Mouse (Mus musculus): Measurements from ENCODE around the gene Eri3. TPM values are rescaled to one million over a fixed set of nuclear protein-coding genes. Genes with fewer than 3 reads are reported as not detected.

The Eri3 gene
- polyA plus RNA-seq, 1 experiment: 67.4 TPM

DNA sequence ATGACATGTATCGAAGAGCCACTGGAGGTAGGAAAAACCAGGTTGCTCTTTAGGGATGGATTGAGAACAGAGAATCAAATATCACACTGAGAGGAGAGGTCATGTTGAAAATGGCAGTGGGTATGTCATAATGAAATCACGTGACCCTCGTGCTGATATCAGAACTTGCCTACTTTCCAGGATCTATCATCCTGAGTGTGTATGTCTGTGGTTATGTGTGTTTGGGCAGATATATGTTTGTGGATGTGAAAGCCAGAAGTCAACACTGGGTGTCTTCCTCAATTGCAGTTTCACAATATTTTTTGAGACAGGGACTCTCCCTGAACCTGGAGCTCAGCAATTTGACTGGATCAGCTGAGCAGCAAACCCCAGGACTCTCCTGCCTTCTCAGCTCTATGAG is 4.7 kb upstream of the Eri3 start:
- Histone ChIP-seq H3K79me3 (ENCODE audit: low read depth) (no peaks in the 10 kb centered on the region), H3K4me3 (ENCODE audit: insufficient read depth, poor library complexity, severe bottlenecking) (no peak overlapping the region), H3K27me3 (ENCODE audit: control insufficient read depth, insufficient read depth, insufficient read length) (peaks cover 22% of the 10 kb centered on the region), H3ac (ENCODE audit: control insufficient read depth, insufficient read length, low read depth) (no peak overlapping the region), H3K79me2 (ENCODE audit: control insufficient read depth, insufficient read depth) (peaks cover 3% of the 10 kb centered on the region), H3K36me3 (ENCODE audit: control insufficient read depth, insufficient read depth) (no peaks in the 10 kb centered on the region)
- TF ChIP-seq USF1 (IDR thresholded peaks at IDR 0.05; ENCODE audit: low read depth): no peak
- no peak for TF ChIP-seq CEBPB (IDR thresholded peaks at IDR 0.05; ENCODE audit: low read depth)
- no peak for TF ChIP-seq CTCF (IDR thresholded peaks at IDR 0.05; ENCODE audit: control insufficient read depth, insufficient read depth, insufficient read length)
- TF ChIP-seq MYOG (IDR thresholded peaks at IDR 0.05; ENCODE audit: control insufficient read depth, extremely low read depth, insufficient read length): no peak
- TF ChIP-seq MAX (IDR thresholded peaks at IDR 0.05): no peak
- no peak for TF ChIP-seq FOSL1 (IDR thresholded peaks at IDR 0.05; ENCODE audit: insufficient read depth, low read length, poor library complexity, severe bottlenecking)
- no peak for TF ChIP-seq MYOD1 (IDR thresholded peaks at IDR 0.05; ENCODE audit: control insufficient read depth, insufficient read length, low read depth)

DNA sequence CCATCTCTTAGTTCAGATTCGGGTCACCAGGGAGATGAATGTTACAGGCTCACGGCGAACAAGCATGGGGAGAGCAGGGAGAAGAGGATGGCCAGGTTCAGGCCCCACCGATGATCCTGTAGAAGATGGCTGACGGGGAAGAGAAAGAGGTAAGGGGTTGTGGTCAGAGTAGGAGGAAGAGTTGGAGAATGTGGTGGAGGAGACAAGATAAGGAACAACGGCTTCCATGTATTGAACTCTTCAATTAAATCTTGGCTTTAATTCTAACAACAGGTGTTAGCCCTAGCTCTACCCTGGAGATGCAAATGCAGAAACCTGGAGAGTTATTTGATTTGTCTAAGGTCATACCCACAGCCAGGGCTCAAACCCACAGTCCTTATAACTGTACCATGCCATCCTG is 3.5 kb upstream of the Eri3 start:
- peaks cover 15% of the 10 kb centered on the region for H3K79me2 ChIP-seq (ENCODE audit: control insufficient read depth, insufficient read depth)
- H3ac ChIP-seq (ENCODE audit: control insufficient read depth, insufficient read length, low read depth): no peak overlapping the region
- no peak overlapping the region for H3K4me3 ChIP-seq (ENCODE audit: insufficient read depth, poor library complexity, severe bottlenecking)
- H3K79me3 ChIP-seq (ENCODE audit: low read depth): peaks cover 11% of the 10 kb centered on the region
- H3K27me3 ChIP-seq (ENCODE audit: control insufficient read depth, insufficient read depth, insufficient read length): peaks cover 14% of the 10 kb centered on the region
- H3K36me3 ChIP-seq (ENCODE audit: control insufficient read depth, insufficient read depth): no peaks in the 10 kb centered on the region
- no peak for TF ChIP-seq MAX (IDR thresholded peaks at IDR 0.05)
- no peak for TF ChIP-seq MYOD1 (IDR thresholded peaks at IDR 0.05; ENCODE audit: control insufficient read depth, insufficient read length, low read depth)
- TF ChIP-seq MYOG (IDR thresholded peaks at IDR 0.05; ENCODE audit: control insufficient read depth, extremely low read depth, insufficient read length): no peak
- TF ChIP-seq CEBPB (IDR thresholded peaks at IDR 0.05; ENCODE audit: low read depth): no peak
- TF ChIP-seq CTCF (IDR thresholded peaks at IDR 0.05; ENCODE audit: control insufficient read depth, insufficient read depth, insufficient read length): no peak
- no peak for TF ChIP-seq FOSL1 (IDR thresholded peaks at IDR 0.05; ENCODE audit: insufficient read depth, low read length, poor library complexity, severe bottlenecking)
- TF ChIP-seq USF1 (IDR thresholded peaks at IDR 0.05; ENCODE audit: low read depth): no peak

DNA sequence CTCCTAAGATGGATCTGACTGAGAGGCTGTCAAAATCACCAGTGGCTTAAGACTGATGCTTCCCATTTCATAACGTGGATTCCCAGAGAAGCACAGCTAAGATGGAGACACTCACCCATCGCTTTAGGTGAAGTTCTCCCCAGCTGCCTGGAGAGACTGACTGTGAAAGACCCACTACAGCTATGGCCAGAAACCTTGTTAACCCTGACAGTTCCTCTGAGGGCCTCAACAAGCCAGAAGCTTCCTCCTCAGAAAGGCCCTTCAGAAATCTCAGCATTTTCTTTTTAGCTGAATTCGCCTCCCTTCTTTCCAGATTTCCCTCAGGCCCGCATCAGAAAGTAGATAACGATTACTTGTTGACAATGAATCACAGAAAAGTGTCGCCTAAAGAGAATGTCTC is 589 bp upstream of the Eri3 start:
- Histone ChIP-seq H3K79me2 (ENCODE audit: control insufficient read depth, insufficient read depth) (peaks cover 44% of the 10 kb centered on the region), H3K27me3 (ENCODE audit: control insufficient read depth, insufficient read depth, insufficient read length) (no peaks in the 10 kb centered on the region), H3ac (ENCODE audit: control insufficient read depth, insufficient read length, low read depth) (no peak overlapping the region), H3K79me3 (ENCODE audit: low read depth) (peaks cover 26% of the 10 kb centered on the region), H3K36me3 (ENCODE audit: control insufficient read depth, insufficient read depth) (peaks cover 5% of the 10 kb centered on the region), H3K4me3 (ENCODE audit: insufficient read depth, poor library complexity, severe bottlenecking) (no peak overlapping the region)
- TF ChIP-seq MYOD1 (IDR thresholded peaks at IDR 0.05; ENCODE audit: control insufficient read depth, insufficient read length, low read depth) (no peak), CEBPB (IDR thresholded peaks at IDR 0.05; ENCODE audit: low read depth) (no peak), MYOG (IDR thresholded peaks at IDR 0.05; ENCODE audit: control insufficient read depth, extremely low read depth, insufficient read length) (no peak), CTCF (IDR thresholded peaks at IDR 0.05; ENCODE audit: control insufficient read depth, insufficient read depth, insufficient read length) (no peak), MAX (IDR thresholded peaks at IDR 0.05) (no peak)

DNA sequence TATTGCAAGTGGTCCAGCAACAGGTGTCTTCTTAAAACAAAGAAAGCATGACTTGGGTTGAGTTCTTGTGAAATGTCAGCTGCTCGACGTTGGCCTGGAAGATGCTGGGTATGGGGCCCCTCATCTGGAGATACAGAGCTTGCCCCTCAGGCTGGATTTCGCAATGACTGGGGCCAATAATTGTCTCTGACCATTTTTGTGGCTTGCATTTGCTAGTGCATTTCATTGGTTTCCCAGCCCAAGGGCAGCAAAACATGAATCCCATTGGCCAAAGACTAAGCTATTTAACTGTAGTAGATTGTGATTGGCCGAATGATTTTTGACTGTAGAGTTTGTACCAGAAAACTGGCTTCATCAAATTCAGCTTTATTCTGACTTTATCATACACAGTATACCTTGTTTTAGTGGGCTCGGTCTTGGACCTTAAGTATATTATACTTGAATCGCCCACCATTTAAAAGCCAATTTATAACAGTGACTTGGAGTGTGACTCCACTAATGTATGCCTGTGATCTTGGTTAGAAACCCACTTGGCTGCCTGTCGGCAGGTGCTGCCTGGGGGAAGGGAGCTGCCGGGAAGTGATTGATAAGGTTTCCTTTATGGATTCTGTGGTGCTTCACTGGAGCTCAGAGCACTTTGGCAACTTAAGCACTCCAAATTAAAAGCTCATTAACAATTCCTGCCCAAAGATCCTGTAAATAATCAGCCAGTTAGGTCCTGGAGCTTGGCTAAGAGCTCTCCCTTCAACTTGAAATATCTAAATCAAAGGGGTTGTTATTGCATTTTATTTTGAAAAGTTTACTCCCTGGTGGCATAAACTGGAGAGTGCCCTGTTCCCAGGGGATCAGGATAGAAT is 1.2 kb downstream of the Eri3 start:
- H3K79me3 ChIP-seq (ENCODE audit: low read depth): peaks cover 38% of the 10 kb centered on the region
- H3K79me2 ChIP-seq (ENCODE audit: control insufficient read depth, insufficient read depth): peaks cover 62% of the 10 kb centered on the region
- no peak overlapping the region for H3ac ChIP-seq (ENCODE audit: control insufficient read depth, insufficient read length, low read depth)
- no peaks in the 10 kb centered on the region for H3K27me3 ChIP-seq (ENCODE audit: control insufficient read depth, insufficient read depth, insufficient read length)
- H3K36me3 ChIP-seq (ENCODE audit: control insufficient read depth, insufficient read depth): peaks cover 8% of the 10 kb centered on the region
- H3K4me3 ChIP-seq (ENCODE audit: insufficient read depth, poor library complexity, severe bottlenecking): peak overlapping the region; percentile 79
- no peak for TF ChIP-seq MAX (IDR thresholded peaks at IDR 0.05)
- peak; percentile 82 for TF ChIP-seq CEBPB (IDR thresholded peaks at IDR 0.05; ENCODE audit: low read depth)
- TF ChIP-seq USF1 (IDR thresholded peaks at IDR 0.05; ENCODE audit: low read depth): no peak
- TF ChIP-seq CTCF (IDR thresholded peaks at IDR 0.05; ENCODE audit: control insufficient read depth, insufficient read depth, insufficient read length): no peak

DNA sequence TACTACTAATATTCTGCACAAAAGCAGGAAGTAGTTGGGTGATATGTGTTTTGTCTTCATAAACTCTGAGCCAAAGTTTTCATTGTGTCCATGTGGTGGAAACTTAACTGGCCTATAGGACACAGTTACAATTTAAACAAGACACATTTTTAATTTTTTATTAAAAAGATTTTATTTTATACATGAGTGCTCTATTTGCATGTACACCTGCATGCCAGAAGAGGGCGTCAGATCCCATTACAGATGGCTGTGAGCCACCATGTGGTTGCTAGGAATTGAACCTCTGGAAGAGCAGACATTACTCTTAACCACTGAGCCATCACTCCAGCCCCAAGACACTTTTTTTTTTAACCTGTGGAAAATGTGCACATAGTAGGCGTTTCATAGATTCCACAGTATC is 5.3 kb downstream of the Eri3 start:
- Histone ChIP-seq H3K36me3 (ENCODE audit: control insufficient read depth, insufficient read depth) (peaks cover 8% of the 10 kb centered on the region), H3K4me3 (ENCODE audit: insufficient read depth, poor library complexity, severe bottlenecking) (no peak overlapping the region), H3K79me3 (ENCODE audit: low read depth) (peaks cover 43% of the 10 kb centered on the region), H3ac (ENCODE audit: control insufficient read depth, insufficient read length, low read depth) (no peak overlapping the region), H3K27me3 (ENCODE audit: control insufficient read depth, insufficient read depth, insufficient read length) (no peaks in the 10 kb centered on the region), H3K79me2 (ENCODE audit: control insufficient read depth, insufficient read depth) (peaks cover 98% of the 10 kb centered on the region)
- TF ChIP-seq CEBPB (IDR thresholded peaks at IDR 0.05; ENCODE audit: low read depth): no peak
- TF ChIP-seq MAX (IDR thresholded peaks at IDR 0.05): no peak
- no peak for TF ChIP-seq MYOD1 (IDR thresholded peaks at IDR 0.05; ENCODE audit: control insufficient read depth, insufficient read length, low read depth)
- TF ChIP-seq USF1 (IDR thresholded peaks at IDR 0.05; ENCODE audit: low read depth): no peak
- TF ChIP-seq CTCF (IDR thresholded peaks at IDR 0.05; ENCODE audit: control insufficient read depth, insufficient read depth, insufficient read length): no peak
- TF ChIP-seq MYOG (IDR thresholded peaks at IDR 0.05; ENCODE audit: control insufficient read depth, extremely low read depth, insufficient read length): no peak

DNA sequence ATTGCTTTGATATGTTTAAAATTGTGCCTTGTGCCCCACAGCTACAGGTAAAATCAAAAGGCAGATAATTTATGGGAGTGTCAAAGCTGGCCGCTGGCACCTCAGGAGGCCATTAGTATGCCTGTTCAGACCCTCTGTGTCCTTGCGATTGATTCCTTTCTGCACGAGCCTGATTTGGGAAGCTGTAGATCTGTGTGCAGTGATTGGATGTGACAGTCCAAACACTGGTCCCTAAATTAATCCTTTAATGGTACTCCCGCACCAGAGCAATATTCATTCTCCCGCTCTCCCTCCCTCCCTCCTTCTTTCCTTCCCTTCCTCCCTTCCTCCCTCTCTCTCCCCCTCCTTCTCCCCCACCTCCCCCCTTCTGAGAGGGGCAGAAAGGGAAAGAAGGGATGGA is 6.2 kb downstream of the Eri3 start:
- Histone ChIP-seq H3K36me3 (ENCODE audit: control insufficient read depth, insufficient read depth) (peaks cover 8% of the 10 kb centered on the region), H3K4me3 (ENCODE audit: insufficient read depth, poor library complexity, severe bottlenecking) (no peak overlapping the region), H3K79me2 (ENCODE audit: control insufficient read depth, insufficient read depth) (peaks cover 95% of the 10 kb centered on the region), H3K27me3 (ENCODE audit: control insufficient read depth, insufficient read depth, insufficient read length) (no peaks in the 10 kb centered on the region), H3ac (ENCODE audit: control insufficient read depth, insufficient read length, low read depth) (no peak overlapping the region), H3K79me3 (ENCODE audit: low read depth) (peaks cover 37% of the 10 kb centered on the region)
- TF ChIP-seq CTCF (IDR thresholded peaks at IDR 0.05; ENCODE audit: control insufficient read depth, insufficient read depth, insufficient read length): no peak
- TF ChIP-seq MAX (IDR thresholded peaks at IDR 0.05): no peak
- no peak for TF ChIP-seq FOSL1 (IDR thresholded peaks at IDR 0.05; ENCODE audit: insufficient read depth, low read length, poor library complexity, severe bottlenecking)
- TF ChIP-seq USF1 (IDR thresholded peaks at IDR 0.05; ENCODE audit: low read depth): no peak
- TF ChIP-seq MYOG (IDR thresholded peaks at IDR 0.05; ENCODE audit: control insufficient read depth, extremely low read depth, insufficient read length): no peak
- no peak for TF ChIP-seq CEBPB (IDR thresholded peaks at IDR 0.05; ENCODE audit: low read depth)

Measured in C2C12 (cell line).